Mouse (Mus musculus): ENCODE data around the gene Vmn2r90. TPM values are rescaled to one million over a fixed set of nuclear protein-coding genes. Genes with fewer than 3 reads are reported as not detected.

The Vmn2r90 gene
- polyA plus RNA-seq, 1 experiment: not detected

DNA sequence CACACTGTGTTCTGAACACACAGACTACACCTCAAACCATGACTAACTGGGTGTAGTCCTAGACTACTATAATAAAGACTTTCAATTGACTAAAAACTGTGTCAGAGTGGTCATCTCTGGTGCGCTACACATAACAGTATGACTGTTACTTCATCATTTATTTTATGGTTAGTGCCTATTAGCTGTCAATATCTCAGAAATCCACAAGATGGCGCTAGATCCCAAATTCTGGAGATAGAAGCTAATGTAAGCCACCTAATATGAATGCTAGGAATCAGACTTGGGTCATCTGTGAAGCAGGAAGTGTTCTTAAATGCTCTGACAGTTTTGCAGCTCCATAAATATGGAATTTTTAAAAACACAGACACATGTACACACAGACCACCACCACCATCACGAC, 62.9 kb downstream of the Vmn2r90 start:
- no peak for TF ChIP-seq POLR2A (IDR thresholded peaks at IDR 0.05; ENCODE audit: borderline replicate concordance, extremely low read depth, insufficient read depth, insufficient read length, poor library complexity, severe bottlenecking)
- TF ChIP-seq CTCF (IDR thresholded peaks at IDR 0.05; ENCODE audit: borderline replicate concordance, extremely low read depth, insufficient read depth, insufficient read length): peak; percentile 41; the same call in 1 of the 2 replicates
- peak; percentile 81 for DNase-seq (ENCODE audit: low read depth)

Other genes with a start within 250 kb of the Vmn2r90 start
- 10.9 and 12.9 TPM in 2 replicates for gene Lnpep, start 78.7 kb upstream of the Vmn2r90 start, polyA plus RNA-seq (2012; rRNA removed)
- gene Spaca6, start 123.4 kb downstream of the Vmn2r90 start, polyA plus RNA-seq (2012; rRNA removed): 58.8 and 80.4 TPM in 2 replicates
- gene Has1, start 151.5 kb downstream of the Vmn2r90 start, polyA plus RNA-seq (2012; rRNA removed): 0.11 and 0.25 TPM in 2 replicates
- gene Fpr1, start 180.2 kb downstream of the Vmn2r90 start, polyA plus RNA-seq (2012; rRNA removed): 0.05 TPM in 1 of 2 replicates, not detected in the other
- gene Fpr2, start 184.1 kb downstream of the Vmn2r90 start, polyA plus RNA-seq (2012; rRNA removed): 0.23 and 0.46 TPM in 2 replicates
- gene Fpr3, start 184.1 kb downstream of the Vmn2r90 start, polyA plus RNA-seq (2012; rRNA removed): not detected in 2 replicates